Mouse (Mus musculus) brain, embryonic 14.5 days (tissue): ENCODE results near the gene Kif24.

Experiments
- CTCF ChIP-seq: fragments of 200-500 bp; IDR thresholded peaks from 2 replicates; pipeline ENCODE4 v1.5.1; 2012; ENCODE audit warnings: inconsistent platforms, mild to moderate bottlenecking, moderate library complexity, borderline replicate concordance; ENCODE audit not compliant: insufficient read depth, insufficient read length; ENCODE audit errors: extremely low read depth
- POLR2A ChIP-seq: fragments of 200-500 bp; IDR thresholded peaks from 2 replicates; pipeline ENCODE4 v1.6.1; 2012; ENCODE audit warnings: mild to moderate bottlenecking, inconsistent platforms, borderline replicate concordance; ENCODE audit not compliant: poor library complexity, insufficient read depth, insufficient read length, severe bottlenecking; ENCODE audit errors: extremely low read depth

GRCm38 (mm10) chr4:41481601-41482017 lies 16.9 kb upstream of the Kif24 start:
- no peak for TF ChIP-seq POLR2A
- TF ChIP-seq CTCF, result no peak
